Mouse (Mus musculus): ENCODE results near the gene Taf12. TPM values are rescaled to one million over a fixed set of nuclear protein-coding genes. Genes with fewer than 3 reads are reported as not detected.

Gene Taf12
- total RNA-seq, 2 experiments from 2014 or later: 19.2 to 26.8 TPM

Other genes starting within 250 kb of the Taf12 start
- not detected for gene Gm10300, start 199.7 kb upstream of the Taf12 start, total RNA-seq (2021)
- 10 to 100 TPM; 16.8 to 24.1 TPM for gene Epb41, start 199.1 kb upstream of the Taf12 start, total RNA-seq (2021)
- 10 to 100 TPM in 1 of 2 experiments, 1 to 10 TPM in 1; 10.0 to 11.2 TPM for gene Oprd1, start 129.9 kb upstream of the Taf12 start, total RNA-seq (2021)
- 10 to 100 TPM; 42.6 to 47.9 TPM for gene Ythdf2, start 62.1 kb upstream of the Taf12 start, total RNA-seq (2021)
- gene Gmeb1, start 12.8 kb upstream of the Taf12 start, total RNA-seq (2021): 10 to 100 TPM; 21.9 to 26.9 TPM
- gene Rab42, start 29.0 kb downstream of the Taf12 start, total RNA-seq (2021): 1 to 10 TPM; 1.7 TPM
- gene Trnau1ap, start 55.2 kb downstream of the Taf12 start, total RNA-seq (2021): 10 to 100 TPM; 19.6 to 23.2 TPM
- gene Rcc1, start 79.2 kb downstream of the Taf12 start, total RNA-seq (2021): 10 to 100 TPM; 11.1 to 13.1 TPM
- gene Phactr4, start 148.1 kb downstream of the Taf12 start, total RNA-seq (2021): 10 to 100 TPM in 1 of 2 experiments, 1 to 10 TPM in 1; 9.5 to 10.7 TPM
- 1 to 10 TPM; 9.2 to 9.4 TPM for gene Med18, start 189.5 kb downstream of the Taf12 start, total RNA-seq (2021)
- 10 to 100 TPM; 13.2 to 13.3 TPM for gene Sesn2, start 236.1 kb downstream of the Taf12 start, total RNA-seq (2021)

All from layer of hippocampus, postnatal 25 days (tissue).